Mouse (Mus musculus) CH12.LX (cell line): Measurements from ENCODE around the gene Ell. TPM values are rescaled to one million over a fixed set of nuclear protein-coding genes. Genes with fewer than 3 reads are reported as not detected.

Experiments
- DNase-seq: peaks from one replicate; pipeline ENCODE4 v3.0.0-alpha.2; 2013; ENCODE audit errors: extremely low read depth
- H3K27ac ChIP-seq: 2 replicates; pipeline ENCODE4 v1.5.1; 2012; ENCODE audit warnings: low read depth, mild to moderate bottlenecking, control low read depth, moderate library complexity; ENCODE audit not compliant: insufficient read depth
- H3K27me3 ChIP-seq: replicated peaks from 2 replicates; pipeline ENCODE3; 2012; ENCODE audit warnings: inconsistent platforms
- H3K36me3 ChIP-seq, 2 experiments: replicated peaks in 1 of 2; 2 replicates each; pipeline versions ENCODE3 to v1.6.1; 2012; ENCODE audit warnings: inconsistent platforms in 1 of 2, low read length in 1 of 2, mild to moderate bottlenecking in 1 of 2, mixed read lengths in 1 of 2, moderate library complexity in 1 of 2; ENCODE audit not compliant: control insufficient read depth in 1 of 2, insufficient read depth in 1 of 2
- H3K4me1 ChIP-seq, 2 experiments: 2 replicates each; pipeline ENCODE4 v1.6.1; 2012; ENCODE audit warnings: inconsistent platforms in 1 of 2, moderate library complexity in 1 of 2; ENCODE audit not compliant: insufficient read depth in 2 of 2, control insufficient read depth in 1 of 2
- H3K4me2 ChIP-seq: 2 replicates; pipeline ENCODE4 v1.6.1; 2012; ENCODE audit warnings: low read depth, mild to moderate bottlenecking, control low read depth; ENCODE audit not compliant: poor library complexity, insufficient read depth, severe bottlenecking
- H3K4me3 ChIP-seq, 3 experiments: fragments of 150-350 bp in 1 of 3; sonication (generic) in 1 of 3; replicated peaks in 1 of 3; 2 replicates each; pipeline versions ENCODE3 to v1.5.1; 2011 to 2012; ENCODE audit warnings: low read depth in 2 of 3, low read length in 2 of 3, mild to moderate bottlenecking in 2 of 3, moderate library complexity in 2 of 3, control low read depth in 1 of 3, improper control_type of control experiment in 1 of 3, inconsistent platforms in 1 of 3, mixed read lengths in 1 of 3; ENCODE audit not compliant: poor library complexity in 1 of 3
- H3K79me2 ChIP-seq: replicated peaks from 2 replicates; pipeline ENCODE4 v1.6.1; 2012; ENCODE audit warnings: mild to moderate bottlenecking, moderate library complexity; ENCODE audit not compliant: control insufficient read depth, poor library complexity, insufficient read depth, severe bottlenecking; ENCODE audit errors: extremely low read depth
- H3K9ac ChIP-seq: 2 replicates; pipeline ENCODE4 v1.6.1; 2012; ENCODE audit warnings: low read depth, mild to moderate bottlenecking, control low read depth, moderate library complexity; ENCODE audit not compliant: insufficient read depth
- H3K9me3 ChIP-seq: replicated peaks from 2 replicates; pipeline ENCODE3; 2012; ENCODE audit warnings: low read length, inconsistent platforms, mixed read lengths
- BHLHE40 ChIP-seq: IDR thresholded peaks from 2 replicates; pipeline ENCODE4 v1.6.1; 2011; ENCODE audit warnings: mild to moderate bottlenecking, low read depth, low read length, improper control_type of control experiment
- CHD2 ChIP-seq: IDR thresholded peaks from 2 replicates; pipeline ENCODE4 v1.6.1; 2011; ENCODE audit warnings: low read length, improper control_type of control experiment
- CTCF ChIP-seq, 2 experiments: IDR thresholded peaks in 1 of 2; conservative IDR thresholded peaks in 1 of 2; 2 replicates each; pipeline ENCODE4 v1.5.1; 2011 to 2012; ENCODE audit warnings: low read depth in 2 of 2, low read length in 2 of 2, improper control_type of control experiment in 1 of 2, inconsistent platforms in 1 of 2, mild to moderate bottlenecking in 1 of 2, moderate library complexity in 1 of 2
- ELF1 ChIP-seq: IDR thresholded peaks from 2 replicates; pipeline ENCODE4 v1.6.1; 2014; ENCODE audit warnings: low read depth, mild to moderate bottlenecking, inconsistent platforms, low read length, improper control_type of control experiment
- EP300 ChIP-seq: IDR thresholded peaks from 2 replicates; pipeline ENCODE4 v1.6.1; 2011; ENCODE audit warnings: low read length, improper control_type of control experiment
- ETS1 ChIP-seq: conservative IDR thresholded peaks from 2 replicates; pipeline ENCODE4 v1.6.1; 2012; ENCODE audit warnings: low read depth, mild to moderate bottlenecking, inconsistent platforms, low read length, improper control_type of control experiment, moderate library complexity
- GABPA ChIP-seq: IDR thresholded peaks from 2 replicates; pipeline ENCODE4 v1.6.1; 2012; ENCODE audit warnings: low read depth, low read length, improper control_type of control experiment, inconsistent platforms; ENCODE audit not compliant: insufficient replicate concordance
- HCFC1 ChIP-seq: IDR thresholded peaks from 2 replicates; pipeline ENCODE4 v1.6.1; 2012; ENCODE audit warnings: low read depth, mild to moderate bottlenecking, inconsistent platforms, low read length, improper control_type of control experiment
- IRF4 ChIP-seq: IDR thresholded peaks from 2 replicates; pipeline ENCODE4 v1.6.1; 2014; ENCODE audit warnings: low read depth, mild to moderate bottlenecking, inconsistent platforms, low read length, improper control_type of control experiment
- JUN ChIP-seq: IDR thresholded peaks from 2 replicates; pipeline ENCODE4 v1.6.1; 2011; ENCODE audit warnings: low read depth, mild to moderate bottlenecking, low read length, improper control_type of control experiment, moderate library complexity; ENCODE audit not compliant: insufficient read depth
- JUND ChIP-seq: conservative IDR thresholded peaks from 2 replicates; pipeline ENCODE4 v1.6.1; 2011; ENCODE audit warnings: low read depth, low read length, improper control_type of control experiment
- KAT2A ChIP-seq: IDR thresholded peaks from 2 replicates; pipeline ENCODE4 v1.6.1; 2012; ENCODE audit warnings: low read length, improper control_type of control experiment, inconsistent platforms; ENCODE audit not compliant: insufficient replicate concordance
- MAFK ChIP-seq: IDR thresholded peaks from 2 replicates; pipeline ENCODE4 v1.6.1; 2011; ENCODE audit warnings: low read length, improper control_type of control experiment; ENCODE audit not compliant: insufficient replicate concordance
- MAX ChIP-seq: IDR thresholded peaks from 2 replicates; pipeline ENCODE4 v1.6.1; 2011; ENCODE audit warnings: low read length, improper control_type of control experiment
- MAZ ChIP-seq: IDR thresholded peaks from 2 replicates; pipeline ENCODE4 v1.6.1; 2012; ENCODE audit warnings: low read depth, mild to moderate bottlenecking, inconsistent platforms, low read length, improper control_type of control experiment, moderate library complexity
- MEF2A ChIP-seq: IDR thresholded peaks from 2 replicates; pipeline ENCODE4 v1.6.1; 2014; ENCODE audit warnings: low read depth, mild to moderate bottlenecking, inconsistent platforms, low read length, improper control_type of control experiment, borderline replicate concordance
- MXI1 ChIP-seq: IDR thresholded peaks from 2 replicates; pipeline ENCODE4 v1.6.1; 2011; ENCODE audit warnings: mild to moderate bottlenecking, low read depth, low read length, improper control_type of control experiment
- MYC ChIP-seq: IDR thresholded peaks from 2 replicates; pipeline ENCODE4 v1.6.1; 2011; ENCODE audit warnings: low read depth, mild to moderate bottlenecking, improper control_type of control experiment, low read length
- NELFE ChIP-seq: IDR thresholded peaks from 2 replicates; pipeline ENCODE4 v1.6.1; 2011; ENCODE audit warnings: low read depth, low read length, improper control_type of control experiment
- NRF1 ChIP-seq: IDR thresholded peaks from 2 replicates; pipeline ENCODE4 v1.6.1; 2014; ENCODE audit warnings: low read depth, mild to moderate bottlenecking, inconsistent platforms, low read length, improper control_type of control experiment, moderate library complexity
- PAX5 ChIP-seq: IDR thresholded peaks from 2 replicates; pipeline ENCODE4 v1.6.1; 2012; ENCODE audit warnings: low read length, inconsistent platforms, mixed read lengths
- POLR2A ChIP-seq: IDR thresholded peaks from 2 replicates; pipeline ENCODE4 v1.6.1; 2011; ENCODE audit warnings: low read depth, mild to moderate bottlenecking, improper control_type of control experiment, low read length
- POLR2AphosphoS2 ChIP-seq: IDR thresholded peaks from 2 replicates; pipeline ENCODE4 v1.6.1; 2011; ENCODE audit warnings: low read depth, low read length, improper control_type of control experiment
- RAD21 ChIP-seq: IDR thresholded peaks from 2 replicates; pipeline ENCODE4 v1.6.1; 2011; ENCODE audit warnings: low read depth, mild to moderate bottlenecking, low read length, improper control_type of control experiment, moderate library complexity
- RCOR1 ChIP-seq: conservative IDR thresholded peaks from 2 replicates; pipeline ENCODE4 v1.6.1; 2012; ENCODE audit warnings: low read depth, mild to moderate bottlenecking, inconsistent platforms, low read length, improper control_type of control experiment
- SIN3A ChIP-seq: IDR thresholded peaks from 2 replicates; pipeline ENCODE4 v1.6.1; 2012; ENCODE audit warnings: low read length, improper control_type of control experiment, inconsistent platforms
- SMC3 ChIP-seq: IDR thresholded peaks from 2 replicates; pipeline ENCODE4 v1.6.1; 2011; ENCODE audit warnings: low read depth, low read length, improper control_type of control experiment
- TBP ChIP-seq: conservative IDR thresholded peaks from 2 replicates; pipeline ENCODE4 v1.6.1; 2011; ENCODE audit warnings: low read depth, low read length, improper control_type of control experiment
- TCF12 ChIP-seq: IDR thresholded peaks from 2 replicates; pipeline ENCODE4 v1.6.1; 2014; ENCODE audit warnings: low read depth, mild to moderate bottlenecking, inconsistent platforms, low read length, improper control_type of control experiment
- USF1 ChIP-seq: IDR thresholded peaks from 2 replicates; pipeline ENCODE4 v1.6.1; 2014; ENCODE audit warnings: low read depth, mild to moderate bottlenecking, inconsistent platforms, low read length, improper control_type of control experiment
- USF2 ChIP-seq: conservative IDR thresholded peaks from 2 replicates; pipeline ENCODE4 v1.6.1; 2011; ENCODE audit warnings: low read depth, low read length, improper control_type of control experiment
- ZKSCAN1 ChIP-seq: IDR thresholded peaks from 2 replicates; pipeline ENCODE4 v1.6.1; 2012; ENCODE audit warnings: low read depth, inconsistent platforms, low read length, improper control_type of control experiment, borderline replicate concordance
- ZMIZ1 ChIP-seq: IDR thresholded peaks from 2 replicates; pipeline ENCODE4 v1.6.1; 2012; ENCODE audit warnings: low read depth, mild to moderate bottlenecking, inconsistent platforms, low read length, improper control_type of control experiment
- ZNF384 ChIP-seq: IDR thresholded peaks from 2 replicates; pipeline ENCODE4 v1.6.1; 2012; ENCODE audit warnings: low read depth, low read length, improper control_type of control experiment, inconsistent platforms
- dilution Hi-C: fragments of 300-500 bp; cut with MboI; formaldehyde crosslinking; loops from 2 replicates; pipeline ENCODE4 v1.14.3; 2020; ENCODE audit warnings: low sequenced_read_pairs; ENCODE audit not compliant: extremely low pct_unique_long_range_greater_than_20kb, extremely low pct_ligation_motif_present
- in situ Hi-C: fragments of 300-500 bp; cut with MboI; formaldehyde crosslinking; loops from 3 replicates; pipeline ENCODE4 v1.14.3; 2019; ENCODE audit warnings: low sequenced_read_pairs, low pct_ligation_motif_present, low pct_unique_long_range_greater_than_20kb, mixed read lengths
- polyA plus RNA-seq: library from polyadenylated mRNA; unstranded; fragments of >175 nt; gene quantifications from 2 replicates; pipeline ENCODE4 v1.2.1, GENCODE M21; 2012; ENCODE audit warnings: low read depth; ENCODE audit not compliant: insufficient read length
- total RNA-seq, 2 experiments: library from RNA; depleted of rRNA; stranded (reverse); fragments of 300-350 nt in 1 of 2; fragments of >200 nt in 1 of 2; gene quantifications; 2 replicates each; pipeline ENCODE4 v1.2.3; 2012 to 2014

The Ell gene
- total and polyA plus RNA-seq, 3 experiments, result 6.5 to 17.9 (median 9.8) TPM

DNA sequence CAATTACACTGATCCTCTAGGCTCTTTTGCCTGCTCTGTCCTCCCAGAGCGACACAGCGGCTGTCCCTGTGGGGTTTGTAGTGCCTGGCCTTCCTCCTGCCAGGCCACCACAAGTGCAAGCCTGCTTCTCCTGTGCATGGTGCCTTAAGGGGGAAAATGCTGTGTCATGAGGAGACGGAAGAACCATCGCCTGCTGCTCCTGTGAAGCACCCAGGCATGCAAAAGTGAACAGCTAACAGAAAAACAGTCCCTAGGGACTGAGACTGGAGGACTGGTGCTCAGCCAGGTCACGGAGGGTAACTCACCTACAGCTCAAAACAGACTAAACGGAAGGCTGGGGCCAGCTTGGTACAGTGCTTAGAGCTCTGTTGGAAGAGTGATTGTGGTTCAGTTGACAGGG is 96.3 kb downstream of the Ell start:
- TF ChIP-seq CTCF (conservative IDR thresholded peaks at IDR 0.05 in 1 of 2, IDR thresholded peaks at IDR 0.05 in 1 of 2; ENCODE audit: low read depth in 2 of 2, low read length in 2 of 2) (no peak), GABPA (peak; percentile 91), POLR2AphosphoS2 (no peak), JUND (peak; percentile 57; the same call in 1 of the 2 replicates), NRF1 (no peak), JUN (peak; percentile 36; the same call in 1 of the 2 replicates), MAZ (0 out of 2 replicates have a peak, but pooled peaks have one; percentile 60), ETS1 (peak; percentile 94), USF1 (no peak), ZNF384 (peak; percentile 35; the same call in 1 of the 2 replicates), ELF1 (peak; percentile 81), MYC (peak; percentile 74), BHLHE40 (peak; percentile 93), HCFC1 (peak; percentile 56), CHD2 (peak; percentile 68; the same call in 1 of the 2 replicates), KAT2A (peak; percentile 66; the same call in 1 of the 2 replicates), TCF12 (peak; percentile 88), PAX5 (peak; percentile 65; the same call in 1 of the 2 replicates), ZMIZ1 (0 out of 2 replicates have a peak, but pooled peaks have one; percentile 53), MAX (peak; percentile 73), TBP (no peak; the same call in 1 of the 2 replicates), MEF2A (peak; percentile 84), RCOR1 (no peak; the same call in 1 of the 2 replicates), MAFK (peak; percentile 99), NELFE (peak; percentile 52), RAD21 (no peak; the same call in 1 of the 2 replicates), MXI1 (peak; percentile 63; the same call in 1 of the 2 replicates), IRF4 (peak; percentile 77), USF2 (no peak), SMC3 (peak; percentile 26; the same call in 1 of the 2 replicates), POLR2A (peak; percentile 73), ZKSCAN1 (no peak), EP300 (peak; percentile 88), SIN3A (peak; percentile 84)
- dilution Hi-C loops (no loop called here), in situ Hi-C loops (no loop called here)
- peaks cover 2% of the 10 kb centered on the region for H3K9me3 ChIP-seq
- H3K4me3 ChIP-seq, result no peak overlapping the region
- no peaks in the 10 kb centered on the region for H3K36me3 ChIP-seq
- peaks cover 33 to 94% of the 10 kb centered on the region in 2 experiments for H3K4me1 ChIP-seq
- DNase-seq, result peak; percentile 99
- no peaks in the 10 kb centered on the region for H3K79me2 ChIP-seq
- H3K9ac ChIP-seq, result peak overlapping the region; percentile 50
- H3K27me3 ChIP-seq, result no peaks in the 10 kb centered on the region
- H3K4me2 ChIP-seq, result peak overlapping the region; percentile 54
- H3K27ac ChIP-seq, result peak overlapping the region; percentile 100
